Mouse (Mus musculus) duodenum, adult 2 months (tissue): ENCODE results near the gene Swi5. TPM values are rescaled to one million over a fixed set of nuclear protein-coding genes. Genes with fewer than 3 reads are reported as not detected.

Experiments used
- polyA plus RNA-seq: library from polyadenylated mRNA; depleted of rRNA; stranded (reverse); fragments of >200 nt; gene quantifications from 2 replicates; pipeline ENCODE4 v1.2.3, GENCODE M21; 2012; ENCODE audit warnings: low replicate concordance; rRNA removed

Swi5 gene
- 96.7 and 222 TPM in 2 replicates for polyA plus RNA-seq

GRCm38 (mm10) chr2:32287923-32288367 is at the start of gene Swi5:
TSS of gene Swi5 (minus strand) at chr2:32288075.

GRCm38 (mm10) chr2:32287334-32287840 is 488 bp downstream of the Swi5 start, which contains the start of gene Golga2:
TSS of gene Golga2 (plus strand) at chr2:32287384.

GRCm38 (mm10) chr2:32259657-32260417 is 28.0 kb downstream of the Swi5 start, which contains the start of gene Uck1:
TSS of gene Uck1 (minus strand) at chr2:32260159.

GRCm38 (mm10) chr2:32235886-32236759 is 51.8 kb downstream of the Swi5 start, which contains the start of gene Pomt1:
TSS of gene Pomt1 (plus strand) at chr2:32236590.

Other genes starting within 250 kb of the Swi5 start
- 11.9 and 14.6 TPM in 2 replicates for gene Fam78a, start 203.2 kb downstream of the Swi5 start, polyA plus RNA-seq
- 4.6 and 5.2 TPM in 2 replicates for gene Plpp7, start 192.5 kb downstream of the Swi5 start, polyA plus RNA-seq
- gene Prrc2b, start 137.0 kb downstream of the Swi5 start, polyA plus RNA-seq, result 11.5 and 21.9 TPM in 2 replicates
- gene Pomt1, start 51.5 kb downstream of the Swi5 start, polyA plus RNA-seq, result 18.0 and 22.4 TPM in 2 replicates
- 64.0 and 65.4 TPM in 2 replicates for gene Uck1, start 27.9 kb downstream of the Swi5 start, polyA plus RNA-seq
- 24.6 and 33.2 TPM in 2 replicates for gene Golga2, start 691 bp downstream of the Swi5 start, polyA plus RNA-seq
- 152 and 178 TPM in 2 replicates for gene Ciz1, start 64.3 kb upstream of the Swi5 start, polyA plus RNA-seq
- gene Dnm1, start 65.3 kb upstream of the Swi5 start, polyA plus RNA-seq, result 604 and 726 TPM in 2 replicates
- 179 and 196 TPM in 2 replicates for gene 1110008P14Rik, start 93.9 kb upstream of the Swi5 start, polyA plus RNA-seq
- gene Lcn2, start 100.2 kb upstream of the Swi5 start, polyA plus RNA-seq, result 6.7 and 7.2 TPM in 2 replicates
- 28.3 and 40.4 TPM in 2 replicates for gene Ptges2, start 107.8 kb upstream of the Swi5 start, polyA plus RNA-seq
- gene Naif1, start 162.4 kb upstream of the Swi5 start, polyA plus RNA-seq, result 3.1 and 3.6 TPM in 2 replicates
- 16.3 and 25.6 TPM in 2 replicates for gene Slc25a25, start 163.4 kb upstream of the Swi5 start, polyA plus RNA-seq
- gene Fam102a, start 247.3 kb upstream of the Swi5 start, polyA plus RNA-seq, result 56.6 and 105 TPM in 2 replicates